Mouse (Mus musculus) G1E (cell line): Measurements from ENCODE around the gene Bcl11b.

Source experiments
- CTCF ChIP-seq: IDR thresholded peaks from 2 replicates; pipeline ENCODE4 v1.5.1; 2012; ENCODE audit warnings: low read depth, low read length, inconsistent platforms, mixed read lengths
- GATA1 ChIP-seq: IDR thresholded peaks from 2 replicates; pipeline ENCODE4 v1.6.1; 2012; ENCODE audit warnings: borderline replicate concordance, low read length, inconsistent platforms, mixed read lengths
- GATA2 ChIP-seq: IDR thresholded peaks from 2 replicates; pipeline ENCODE4 v1.6.1; 2012; ENCODE audit warnings: low read depth, low read length, inconsistent platforms, borderline replicate concordance
- POLR2AphosphoS5 ChIP-seq: IDR thresholded peaks from 2 replicates; pipeline ENCODE4 v1.6.1; 2012; ENCODE audit warnings: low read depth, low read length, inconsistent platforms; ENCODE audit not compliant: insufficient replicate concordance
- TAL1 ChIP-seq: conservative IDR thresholded peaks from 2 replicates; pipeline ENCODE4 v1.6.1; 2012; ENCODE audit warnings: low read depth, low read length, inconsistent platforms, mixed read lengths

DNA sequence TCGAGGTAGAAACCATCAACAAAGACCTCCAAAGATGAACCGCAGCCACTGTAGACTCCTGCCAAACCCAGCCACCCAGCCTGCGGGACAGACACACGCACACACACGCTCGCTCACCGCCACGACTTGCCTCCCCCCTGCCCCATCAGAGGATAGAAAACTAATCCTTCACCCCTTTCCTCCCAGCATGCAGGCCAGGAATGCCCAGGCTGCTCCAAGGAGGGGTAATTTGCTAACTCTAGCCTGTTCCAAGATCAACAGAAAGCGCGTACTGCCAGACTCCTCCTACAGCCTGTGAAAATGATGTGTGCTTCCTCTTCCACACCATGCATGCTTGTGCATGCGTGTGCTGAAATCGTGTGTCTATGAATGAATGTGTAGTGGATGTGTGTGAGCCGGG is 122.7 kb downstream of the Bcl11b start:
- TF ChIP-seq POLR2AphosphoS5 = no peak
- no peak for TF ChIP-seq TAL1
- no peak for TF ChIP-seq CTCF
- TF ChIP-seq GATA1 = no peak
- TF ChIP-seq GATA2 = no peak
